Mouse (Mus musculus) intestine, embryonic 14.5 days (tissue): ENCODE measurements around the gene Dhx58. TPM values are rescaled to one million over a fixed set of nuclear protein-coding genes. Genes with fewer than 3 reads are reported as not detected.
A peak's percentile ranks its signal among the peaks of the same experiment; 100 is the strongest.

Experiments
- ATAC-seq: fragments of 200-750 bp; cut with Nextera tagmentation; replicated peaks from 2 replicates; pipeline ENCODE4 v1.8.0; 2017; ENCODE audit warnings: low read depth, moderate number of reproducible peaks, moderate TSS enrichment, moderate library complexity; ENCODE audit not compliant: low FRiP score, low TSS enrichment
- DNase-seq: peaks from one replicate; pipeline ENCODE4 v3.0.0-alpha.2; 2018; ENCODE audit warnings: low spot score
- H3K27ac ChIP-seq: fragments of 300-500 bp; sonication (generic); 2 replicates; pipeline ENCODE4 v1.5.1; 2014; ENCODE audit warnings: low read depth, mild to moderate bottlenecking, control low read depth
- H3K27me3 ChIP-seq: fragments of 300-500 bp; sonication (generic); replicated peaks from 2 replicates; pipeline ENCODE4 v1.6.1; 2014; ENCODE audit warnings: low read length, control low read depth; ENCODE audit not compliant: control insufficient read depth, insufficient read depth
- H3K36me3 ChIP-seq: fragments of 300-500 bp; sonication (generic); 2 replicates; pipeline ENCODE4 v1.6.1; 2014; ENCODE audit warnings: low read length, control low read depth; ENCODE audit not compliant: control insufficient read depth, insufficient read depth
- H3K4me1 ChIP-seq: fragments of 300-500 bp; sonication (generic); replicated peaks from 2 replicates; pipeline ENCODE4 v1.6.1; 2014; ENCODE audit warnings: low read length, control low read depth, mixed read lengths; ENCODE audit not compliant: control insufficient read depth, insufficient read depth
- H3K4me2 ChIP-seq: fragments of 300-500 bp; sonication (generic); 2 replicates; pipeline ENCODE4 v1.6.1; 2014; ENCODE audit warnings: low read length
- H3K4me3 ChIP-seq: fragments of 300-500 bp; sonication (generic); 2 replicates; pipeline ENCODE4 v1.5.1; 2014; ENCODE audit warnings: low read depth, low read length, control low read depth, mixed read lengths
- H3K9ac ChIP-seq: fragments of 300-500 bp; sonication (generic); 2 replicates; pipeline ENCODE4 v1.6.1; 2014; ENCODE audit warnings: mild to moderate bottlenecking, low read length
- H3K9me3 ChIP-seq: fragments of 300-500 bp; sonication (generic); 2 replicates; pipeline ENCODE4 v1.6.1; 2016; ENCODE audit warnings: low read length, control low read depth; ENCODE audit not compliant: control insufficient read depth
- WGBS: fragments of 180-500 bp; shearing (Covaris S2); extraction: QIAGEN DNeasy Blood & Tissue Kit; methylation state at CpG from one replicate; pipeline ENCODE4 v1.1.7; 2014; 5-methylcytosine and 5-hydroxymethylcytosine counted together
- polyA plus RNA-seq: library from polyadenylated mRNA; unstranded; fragments of >200 nt; fragmentation: Nextera tagmentation; extraction: Ambion mirVana; gene quantifications from 2 replicates; pipeline ENCODE4 v1.2.1, GENCODE M21; 2014

The Dhx58 gene
- polyA plus RNA-seq, 1 experiment from 2014 or later = 2.4 TPM

GRCm38 (mm10) chr11:100719893-100720292 is 15.8 kb upstream of the Dhx58 start:
- 84% methylated on average over 11 of the region's 11 CpGs for WGBS
- Histone ChIP-seq H3K9me3 (no peaks in the 10 kb centered on the region), H3K4me1 (peaks cover 8% of the 10 kb centered on the region), H3K27me3 (no peaks in the 10 kb centered on the region), H3K36me3 (peaks cover 41% of the 10 kb centered on the region), H3K4me2 (no peak overlapping the region), H3K9ac (no peak overlapping the region), H3K4me3 (no peak overlapping the region), H3K27ac (no peak overlapping the region)
- no peak for DNase-seq
- no peak for ATAC-seq

- H3K36me3 ChIP-seq = peaks cover 41% of the 10 kb centered on the region
- no peaks in the 10 kb centered on the region for H3K27me3 ChIP-seq
- no peak overlapping the region for H3K4me3 ChIP-seq
- peaks cover 6% of the 10 kb centered on the region; the same call in 1 of the 2 replicates for H3K4me1 ChIP-seq
- H3K9ac ChIP-seq = no peak overlapping the region
- WGBS = 80% methylated on average over 3 of the region's 3 CpGs
- ATAC-seq = no peak
- DNase-seq = no peak
- H3K27ac ChIP-seq = no peak overlapping the region
- no peak overlapping the region for H3K4me2 ChIP-seq
- no peaks in the 10 kb centered on the region for H3K9me3 ChIP-seq
Observed at GRCm38 (mm10) chr11:100719312-100719711, 15.2 kb upstream of the Dhx58 start.

- Histone ChIP-seq H3K4me2 (no peak overlapping the region), H3K4me1 (peaks cover 11% of the 10 kb centered on the region), H3K27ac (no peak overlapping the region), H3K9me3 (no peaks in the 10 kb centered on the region), H3K36me3 (peaks cover 41% of the 10 kb centered on the region), H3K27me3 (no peaks in the 10 kb centered on the region), H3K4me3 (no peak overlapping the region), H3K9ac (no peak overlapping the region)
- ATAC-seq (no peak), DNase-seq (no peak)
- 80% methylated on average over 4 of the region's 4 CpGs for WGBS
Observed at GRCm38 (mm10) chr11:100718866-100719265, 14.8 kb upstream of the Dhx58 start.

GRCm38 (mm10) chr11:100718462-100718861 is 14.4 kb upstream of the Dhx58 start:
- H3K27me3 ChIP-seq = no peaks in the 10 kb centered on the region
- no peak overlapping the region for H3K4me2 ChIP-seq
- no peaks in the 10 kb centered on the region for H3K9me3 ChIP-seq
- H3K9ac ChIP-seq = no peak overlapping the region
- no peak overlapping the region for H3K27ac ChIP-seq
- ATAC-seq (no peak), DNase-seq (no peak)
- peaks cover 15% of the 10 kb centered on the region for H3K4me1 ChIP-seq
- H3K4me3 ChIP-seq = no peak overlapping the region
- peaks cover 41% of the 10 kb centered on the region for H3K36me3 ChIP-seq
- WGBS = 90% methylated on average over 7 of the region's 7 CpGs

GRCm38 (mm10) chr11:100716649-100717048 is 12.6 kb upstream of the Dhx58 start:
- no peak overlapping the region for H3K4me3 ChIP-seq
- no peak for DNase-seq
- H3K4me2 ChIP-seq = no peak overlapping the region
- H3K36me3 ChIP-seq = peaks cover 41% of the 10 kb centered on the region
- no peaks in the 10 kb centered on the region for H3K9me3 ChIP-seq
- 87% methylated on average over 3 of the region's 3 CpGs for WGBS
- H3K4me1 ChIP-seq = peaks cover 26% of the 10 kb centered on the region
- no peak overlapping the region for H3K9ac ChIP-seq
- no peaks in the 10 kb centered on the region for H3K27me3 ChIP-seq
- ATAC-seq = no peak
- no peak overlapping the region for H3K27ac ChIP-seq

GRCm38 (mm10) chr11:100714948-100715347 is 10.9 kb upstream of the Dhx58 start:
- DNase-seq (no peak), ATAC-seq (no peak)
- peaks cover 32% of the 10 kb centered on the region for H3K4me1 ChIP-seq
- peaks cover 48% of the 10 kb centered on the region for H3K36me3 ChIP-seq
- no peak overlapping the region for H3K4me2 ChIP-seq
- no peak overlapping the region for H3K27ac ChIP-seq
- no peaks in the 10 kb centered on the region for H3K27me3 ChIP-seq
- 87% methylated on average over 6 of the region's 6 CpGs for WGBS
- no peaks in the 10 kb centered on the region for H3K9me3 ChIP-seq
- no peak overlapping the region for H3K4me3 ChIP-seq
- H3K9ac ChIP-seq = no peak overlapping the region

GRCm38 (mm10) chr11:100714534-100714915 is 10.5 kb upstream of the Dhx58 start:
- no peak overlapping the region for H3K9ac ChIP-seq
- H3K4me1 ChIP-seq = peaks cover 32% of the 10 kb centered on the region
- peaks cover 48% of the 10 kb centered on the region for H3K36me3 ChIP-seq
- peak overlapping the region; percentile 53; the same call in 1 of the 2 replicates for H3K4me2 ChIP-seq
- 0 out of 2 replicates have a peak overlapping the region, but pooled peaks have one; percentile 24 for H3K4me3 ChIP-seq
- 52% methylated on average over 6 of the region's 6 CpGs for WGBS
- peak overlapping the region; percentile 70 for H3K27ac ChIP-seq
- ATAC-seq (no peak), DNase-seq (peak; percentile 85)
- no peaks in the 10 kb centered on the region for H3K27me3 ChIP-seq
- H3K9me3 ChIP-seq = no peaks in the 10 kb centered on the region

- WGBS = 10% methylated on average over 38 of the region's 38 CpGs
- peak within 1 kb of the TSS; percentile 70 for H3K27ac ChIP-seq
- H3K27me3 ChIP-seq = no peaks in the 10 kb centered on the region
- DNase-seq (peak; percentile 75), ATAC-seq (no peak)
- peaks cover 48% of the 10 kb centered on the region for H3K36me3 ChIP-seq
- no peaks in the 10 kb centered on the region for H3K9me3 ChIP-seq
- H3K4me1 ChIP-seq = peaks cover 32% of the 10 kb centered on the region
- H3K4me2 ChIP-seq = peak within 1 kb of the TSS; percentile 57
- peak within 1 kb of the TSS; percentile 24 for H3K4me3 ChIP-seq
- H3K9ac ChIP-seq = peak within 1 kb of the TSS; percentile 21
Observed at GRCm38 (mm10) chr11:100713735-100714533, 9.9 kb upstream of the Dhx58 start, which contains the start of gene Hspb9. TSS of gene Hspb9 (plus strand) at chr11:100713850.

GRCm38 (mm10) chr11:100713174-100713573 is 9.1 kb upstream of the Dhx58 start:
- peaks cover 32% of the 10 kb centered on the region for H3K4me1 ChIP-seq
- peak overlapping the region; percentile 53 for H3K4me2 ChIP-seq
- H3K36me3 ChIP-seq = peaks cover 53% of the 10 kb centered on the region
- H3K9me3 ChIP-seq = no peaks in the 10 kb centered on the region
- no peak for DNase-seq
- WGBS = 51% methylated on average over 4 of the region's 4 CpGs
- H3K27me3 ChIP-seq = no peaks in the 10 kb centered on the region
- no peak for ATAC-seq
- H3K27ac ChIP-seq = peak overlapping the region; percentile 70; the same call in 1 of the 2 replicates
- H3K9ac ChIP-seq = peak overlapping the region; percentile 21
- H3K4me3 ChIP-seq = peak overlapping the region; percentile 24; the same call in 1 of the 2 replicates
